Mouse (Mus musculus) intestine, embryonic 15.5 days (tissue): ENCODE measurements around the gene Dusp5. TPM values are rescaled to one million over a fixed set of nuclear protein-coding genes. Genes with fewer than 3 reads are reported as not detected.

Source experiments
- ATAC-seq: fragments of 200-750 bp; cut with Nextera tagmentation; 2 replicates; pipeline ENCODE4 v1.8.0; 2017; ENCODE audit warnings: moderate TSS enrichment, moderate library complexity
- H3K27ac ChIP-seq: fragments of 300-500 bp; sonication (generic); 2 replicates; pipeline ENCODE4 v1.5.1; 2015; ENCODE audit warnings: mild to moderate bottlenecking, inconsistent platforms
- H3K27me3 ChIP-seq: fragments of 300-500 bp; sonication (generic); replicated peaks from 2 replicates; pipeline ENCODE4 v1.6.1; 2015; ENCODE audit warnings: inconsistent platforms
- H3K36me3 ChIP-seq: fragments of 300-500 bp; sonication (generic); 2 replicates; pipeline ENCODE4 v1.6.1; 2015; ENCODE audit warnings: inconsistent platforms
- H3K4me1 ChIP-seq: fragments of 300-500 bp; sonication (generic); replicated peaks from 2 replicates; pipeline ENCODE4 v1.6.1; 2015; ENCODE audit warnings: inconsistent platforms
- H3K4me2 ChIP-seq: fragments of 300-500 bp; sonication (generic); replicated peaks from 2 replicates; pipeline ENCODE4 v1.6.1; 2015; ENCODE audit warnings: mild to moderate bottlenecking, inconsistent platforms
- H3K4me3 ChIP-seq: fragments of 300-500 bp; sonication (generic); replicated peaks from 2 replicates; pipeline ENCODE4 v1.5.1; 2015; ENCODE audit warnings: inconsistent platforms
- H3K9ac ChIP-seq: fragments of 300-500 bp; sonication (generic); 2 replicates; pipeline ENCODE4 v1.6.1; 2015; ENCODE audit warnings: inconsistent platforms
- H3K9me3 ChIP-seq: fragments of 300-500 bp; sonication (generic); 2 replicates; pipeline ENCODE4 v1.6.1; 2016; ENCODE audit warnings: inconsistent platforms
- WGBS: fragments of 180-500 bp; shearing (Covaris S2); methylation state at CpG from one replicate; pipeline ENCODE4 v1.1.7; 2015; 5-methylcytosine and 5-hydroxymethylcytosine counted together
- polyA plus RNA-seq: library from polyadenylated mRNA; unstranded; fragments of >200 nt; fragmentation: Nextera tagmentation; extraction: Ambion mirVana; gene quantifications from 2 replicates; pipeline ENCODE4 v1.2.1, GENCODE M21; 2015

The Dusp5 gene
- polyA plus RNA-seq: 8.7 and 9.0 TPM in 2 replicates

GRCm38 (mm10) chr19:53528752-53529454 lies at the start of gene Dusp5:
TSS of gene Dusp5 (plus strand) at chr19:53529109.
- Histone ChIP-seq H3K27ac (peak within 1 kb of the TSS; percentile 70), H3K9me3 (no peaks in the 10 kb centered on the region), H3K9ac (peak within 1 kb of the TSS; percentile 76), H3K4me2 (peak within 1 kb of the TSS; percentile 92), H3K36me3 (no peaks in the 10 kb centered on the region), H3K4me1 (peaks cover 21% of the 10 kb centered on the region), H3K27me3 (0 out of 2 replicates have a peak, but pooled peaks cover 3% of the 10 kb centered on the region), H3K4me3 (peak within 1 kb of the TSS; percentile 72)
- 0% methylated on average over 77 of the region's 84 CpGs for WGBS
- peak; percentile 97 for ATAC-seq

GRCm38 (mm10) chr19:53479590-53479989 lies 49.3 kb upstream of the Dusp5 start:
- Histone ChIP-seq H3K4me3 (no peak overlapping the region), H3K9me3 (no peaks in the 10 kb centered on the region), H3K4me2 (no peak overlapping the region), H3K9ac (no peak overlapping the region), H3K27me3 (no peaks in the 10 kb centered on the region), H3K27ac (no peak overlapping the region), H3K36me3 (no peaks in the 10 kb centered on the region), H3K4me1 (0 out of 2 replicates have a peak, but pooled peaks cover 4% of the 10 kb centered on the region)
- ATAC-seq: no peak
- WGBS: 69% methylated on average over 8 of the region's 8 CpGs

DNA sequence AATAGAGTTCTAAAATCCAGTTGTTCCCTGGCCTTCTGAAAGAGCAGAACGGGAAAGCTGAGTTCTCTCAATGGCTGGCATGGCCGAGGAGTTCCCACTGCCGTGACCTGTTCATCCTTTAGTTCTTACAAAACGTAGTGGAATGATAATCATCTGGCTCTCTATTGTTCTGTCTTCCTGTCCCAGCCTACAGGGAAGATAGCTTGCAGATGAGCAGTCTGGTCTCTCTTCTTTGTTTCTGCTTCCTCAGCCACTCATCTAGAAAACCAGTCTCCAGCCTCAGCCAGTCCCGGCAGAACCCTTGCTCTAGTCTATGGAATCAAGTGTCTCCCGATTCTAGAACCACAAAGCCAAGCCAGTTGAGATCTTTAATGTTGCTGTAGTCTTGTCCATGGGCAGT lies 46.8 kb upstream of the Dusp5 start:
- H3K4me2 ChIP-seq: no peak overlapping the region
- no peaks in the 10 kb centered on the region for H3K27me3 ChIP-seq
- H3K9me3 ChIP-seq: no peaks in the 10 kb centered on the region
- H3K4me1 ChIP-seq: 0 out of 2 replicates have a peak, but pooled peaks cover 4% of the 10 kb centered on the region
- no peak for ATAC-seq
- H3K36me3 ChIP-seq: no peaks in the 10 kb centered on the region
- no peak overlapping the region for H3K27ac ChIP-seq
- 73% methylated on average over 6 of the region's 6 CpGs for WGBS
- H3K4me3 ChIP-seq: no peak overlapping the region
- no peak overlapping the region for H3K9ac ChIP-seq

DNA sequence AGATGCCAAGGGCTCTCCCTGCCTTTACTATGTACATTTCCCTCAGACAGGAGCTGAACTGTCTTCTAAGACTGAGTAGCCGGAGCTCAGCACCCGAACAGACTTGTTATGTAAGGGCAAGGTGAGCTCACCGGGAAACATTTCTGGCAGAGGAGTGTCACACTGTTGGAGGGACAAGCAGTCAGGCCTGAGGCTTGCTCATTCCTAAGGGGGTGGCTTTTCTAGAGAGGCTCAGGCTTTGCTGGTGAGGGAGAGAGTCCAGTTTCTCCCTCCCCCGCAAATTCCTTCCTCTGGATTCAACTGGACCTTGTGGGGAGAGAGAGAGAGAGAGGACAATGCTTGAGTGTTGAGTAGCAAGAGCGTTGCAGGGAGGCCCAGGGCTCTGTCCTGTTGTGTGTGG lies 46.4 kb upstream of the Dusp5 start:
- WGBS: 88% methylated on average over 5 of the region's 5 CpGs
- Histone ChIP-seq H3K4me2 (no peak overlapping the region), H3K36me3 (no peaks in the 10 kb centered on the region), H3K9me3 (no peaks in the 10 kb centered on the region), H3K27me3 (no peaks in the 10 kb centered on the region), H3K9ac (no peak overlapping the region), H3K4me1 (0 out of 2 replicates have a peak, but pooled peaks cover 4% of the 10 kb centered on the region), H3K27ac (no peak overlapping the region), H3K4me3 (no peak overlapping the region)
- no peak for ATAC-seq

DNA sequence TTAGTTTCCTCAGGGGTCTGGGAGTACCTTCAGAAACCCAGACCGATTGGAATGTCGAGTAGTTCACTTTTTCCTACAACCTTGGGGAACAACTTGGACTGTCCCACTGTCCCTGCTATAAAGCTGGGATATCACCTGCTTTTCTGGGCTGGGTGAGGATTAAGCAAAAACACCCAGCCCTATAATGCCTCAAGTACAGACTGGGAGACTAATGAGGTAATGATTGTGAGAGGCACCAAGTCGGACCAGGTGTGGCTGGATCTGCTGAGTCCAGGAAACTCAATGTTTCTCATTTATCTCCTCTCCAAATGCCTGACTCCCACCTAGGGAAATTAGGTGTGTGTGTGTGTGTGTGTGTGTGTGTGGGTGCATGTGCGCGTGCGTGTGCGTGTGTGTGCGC lies 44.9 kb upstream of the Dusp5 start:
- ATAC-seq: peak; percentile 70
- Histone ChIP-seq H3K4me2 (no peak overlapping the region), H3K4me1 (0 out of 2 replicates have a peak, but pooled peaks cover 4% of the 10 kb centered on the region), H3K9ac (no peak overlapping the region), H3K27me3 (no peaks in the 10 kb centered on the region), H3K9me3 (no peaks in the 10 kb centered on the region), H3K4me3 (no peak overlapping the region), H3K36me3 (no peaks in the 10 kb centered on the region), H3K27ac (no peak overlapping the region)
- WGBS: 82% methylated on average over 8 of the region's 8 CpGs

DNA sequence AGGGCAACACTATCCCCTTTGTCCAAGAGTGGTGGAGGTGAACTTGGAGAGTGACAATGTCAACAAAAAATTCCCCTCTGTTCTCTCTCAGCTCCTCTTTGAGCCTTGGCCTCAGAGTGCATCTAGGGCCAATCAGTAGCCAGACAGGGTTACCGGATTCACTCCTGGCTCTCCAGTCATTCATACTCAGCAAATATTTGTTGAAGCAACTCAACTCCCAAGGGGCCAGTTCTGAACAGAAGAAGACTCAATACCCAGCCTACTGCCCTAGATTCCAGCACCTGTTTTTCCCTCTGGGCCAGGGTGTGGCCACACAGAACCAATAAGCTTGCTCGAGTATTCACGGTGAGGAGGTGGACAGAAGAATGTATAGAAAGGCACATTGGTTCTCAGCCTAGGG lies 44.0 kb upstream of the Dusp5 start:
- 61% methylated on average over 3 of the region's 3 CpGs for WGBS
- H3K4me1 ChIP-seq: 0 out of 2 replicates have a peak, but pooled peaks cover 4% of the 10 kb centered on the region
- H3K36me3 ChIP-seq: no peaks in the 10 kb centered on the region
- peak; percentile 14; the same call in 1 of the 2 replicates for ATAC-seq
- H3K4me2 ChIP-seq: no peak overlapping the region
- no peaks in the 10 kb centered on the region for H3K27me3 ChIP-seq
- H3K9me3 ChIP-seq: no peaks in the 10 kb centered on the region
- H3K9ac ChIP-seq: no peak overlapping the region
- no peak overlapping the region for H3K4me3 ChIP-seq
- H3K27ac ChIP-seq: no peak overlapping the region

- no peak overlapping the region for H3K27ac ChIP-seq
- H3K27me3 ChIP-seq: no peaks in the 10 kb centered on the region
- no peak overlapping the region for H3K4me2 ChIP-seq
- H3K4me3 ChIP-seq: no peak overlapping the region
- no peaks in the 10 kb centered on the region for H3K4me1 ChIP-seq
- ATAC-seq: no peak
- WGBS: 83% methylated on average over 12 of the region's 12 CpGs
- H3K9ac ChIP-seq: no peak overlapping the region
- no peaks in the 10 kb centered on the region for H3K36me3 ChIP-seq
- H3K9me3 ChIP-seq: no peaks in the 10 kb centered on the region
Observed at GRCm38 (mm10) chr19:53489187-53489586, 39.7 kb upstream of the Dusp5 start.

DNA sequence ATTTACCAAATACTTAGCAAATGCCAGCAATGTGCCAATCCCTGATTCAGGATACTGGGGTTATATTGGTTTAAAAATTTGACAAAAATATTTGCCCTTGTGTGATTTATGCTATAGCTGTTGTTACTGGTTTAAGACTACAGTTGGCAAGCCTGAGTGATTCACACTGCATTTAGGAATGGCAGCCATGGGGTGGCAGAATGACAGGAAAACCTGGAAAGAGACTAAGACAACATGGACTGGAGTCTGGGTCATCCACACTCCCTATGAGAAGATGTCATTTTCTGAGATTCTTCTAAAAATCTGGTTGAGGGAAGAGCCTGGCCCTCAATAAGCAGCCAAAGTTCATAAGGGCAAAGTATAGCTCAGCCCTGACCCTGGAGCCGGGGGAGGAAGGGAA lies 39.0 kb upstream of the Dusp5 start:
- Histone ChIP-seq H3K9ac (no peak overlapping the region), H3K9me3 (no peaks in the 10 kb centered on the region), H3K36me3 (no peaks in the 10 kb centered on the region), H3K27me3 (no peaks in the 10 kb centered on the region), H3K4me2 (no peak overlapping the region), H3K27ac (no peak overlapping the region), H3K4me3 (no peak overlapping the region), H3K4me1 (no peaks in the 10 kb centered on the region)
- 81% methylated on average over 1 of the region's 1 CpGs for WGBS
- no peak for ATAC-seq

DNA sequence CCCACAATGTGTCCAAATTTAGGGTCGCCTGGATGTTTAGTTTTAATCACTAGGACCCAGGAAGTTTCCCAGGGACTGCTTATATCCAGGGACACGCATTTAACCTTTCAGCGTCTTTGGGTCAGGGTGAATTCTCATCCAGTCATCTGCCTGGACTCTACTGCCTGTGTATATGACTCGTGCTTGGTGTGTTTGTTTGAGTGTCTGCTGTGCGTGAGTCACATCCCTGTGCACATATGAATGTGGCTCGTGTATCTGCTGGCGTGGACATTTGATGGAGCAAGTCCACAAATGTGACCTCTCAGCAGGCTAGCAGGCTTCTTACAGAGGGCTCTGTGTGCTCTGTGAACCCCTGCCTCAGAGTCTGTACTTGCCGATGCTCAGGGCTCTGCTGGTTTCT lies 38.0 kb upstream of the Dusp5 start:
- no peak overlapping the region for H3K4me2 ChIP-seq
- 69% methylated on average over 8 of the region's 8 CpGs for WGBS
- H3K4me1 ChIP-seq: no peaks in the 10 kb centered on the region
- H3K9me3 ChIP-seq: no peaks in the 10 kb centered on the region
- H3K4me3 ChIP-seq: no peak overlapping the region
- H3K36me3 ChIP-seq: no peaks in the 10 kb centered on the region
- H3K27ac ChIP-seq: no peak overlapping the region
- no peaks in the 10 kb centered on the region for H3K27me3 ChIP-seq
- ATAC-seq: no peak
- H3K9ac ChIP-seq: no peak overlapping the region

GRCm38 (mm10) chr19:53492528-53492927 lies 36.4 kb upstream of the Dusp5 start:
- H3K4me3 ChIP-seq: no peak overlapping the region
- no peak overlapping the region for H3K9ac ChIP-seq
- H3K27ac ChIP-seq: no peak overlapping the region
- no peaks in the 10 kb centered on the region for H3K9me3 ChIP-seq
- H3K4me2 ChIP-seq: no peak overlapping the region
- H3K27me3 ChIP-seq: no peaks in the 10 kb centered on the region
- 73% methylated on average over 4 of the region's 4 CpGs for WGBS
- ATAC-seq: no peak
- H3K4me1 ChIP-seq: no peaks in the 10 kb centered on the region
- no peaks in the 10 kb centered on the region for H3K36me3 ChIP-seq

DNA sequence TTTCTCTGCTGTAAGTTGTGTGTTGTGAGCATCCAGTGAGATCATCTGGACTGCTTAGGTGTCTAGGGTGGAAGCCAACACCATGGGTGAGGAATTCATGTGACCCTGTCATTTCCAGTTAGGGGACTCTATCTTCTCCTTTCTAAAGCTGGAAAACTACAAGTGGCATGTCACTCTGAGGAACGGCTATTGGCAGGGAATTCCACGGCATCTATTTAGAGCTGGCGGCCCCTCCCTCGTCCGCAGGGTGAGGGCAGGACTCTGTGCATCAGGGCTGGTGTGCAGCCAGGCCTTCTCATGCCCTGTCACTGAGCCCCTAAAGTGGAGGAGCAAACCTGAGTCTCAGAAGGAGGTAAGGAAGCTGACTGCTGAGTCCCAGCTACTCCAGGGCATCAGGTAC lies 35.0 kb upstream of the Dusp5 start:
- H3K4me2 ChIP-seq: no peak overlapping the region
- H3K36me3 ChIP-seq: no peaks in the 10 kb centered on the region
- no peak overlapping the region for H3K27ac ChIP-seq
- no peak overlapping the region for H3K4me3 ChIP-seq
- no peak overlapping the region for H3K9ac ChIP-seq
- WGBS: 67% methylated on average over 5 of the region's 5 CpGs
- no peaks in the 10 kb centered on the region for H3K4me1 ChIP-seq
- H3K9me3 ChIP-seq: no peaks in the 10 kb centered on the region
- no peak for ATAC-seq
- H3K27me3 ChIP-seq: no peaks in the 10 kb centered on the region

GRCm38 (mm10) chr19:53497910-53498309 lies 31.0 kb upstream of the Dusp5 start:
- Histone ChIP-seq H3K9me3 (no peaks in the 10 kb centered on the region), H3K27me3 (no peaks in the 10 kb centered on the region), H3K36me3 (no peaks in the 10 kb centered on the region), H3K27ac (no peak overlapping the region), H3K4me2 (no peak overlapping the region), H3K9ac (no peak overlapping the region), H3K4me3 (no peak overlapping the region), H3K4me1 (0 out of 2 replicates have a peak, but pooled peaks cover 6% of the 10 kb centered on the region)
- 77% methylated on average over 3 of the region's 3 CpGs for WGBS
- no peak for ATAC-seq

DNA sequence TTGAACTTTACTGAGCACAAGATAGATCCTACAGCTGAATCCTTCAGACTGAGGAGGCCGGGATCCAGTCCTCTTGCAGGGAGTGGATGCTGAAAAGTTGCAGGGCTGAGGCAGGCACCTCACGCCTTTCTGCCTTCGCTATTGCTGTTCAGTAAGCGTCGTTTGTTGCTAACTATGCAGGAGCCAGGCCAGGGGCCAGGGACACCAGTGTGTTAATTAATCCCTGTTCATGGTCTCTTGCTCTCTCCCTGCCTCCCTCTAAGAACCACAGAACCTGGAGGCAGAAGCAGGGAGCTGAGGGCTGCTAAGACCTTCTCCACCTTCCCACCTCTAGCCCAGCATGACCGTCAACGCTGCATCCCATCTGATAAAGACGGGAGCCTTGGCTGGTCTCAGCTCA lies 29.9 kb upstream of the Dusp5 start:
- 89% methylated on average over 8 of the region's 8 CpGs for WGBS
- Histone ChIP-seq H3K9ac (no peak overlapping the region), H3K4me3 (no peak overlapping the region), H3K4me1 (0 out of 2 replicates have a peak, but pooled peaks cover 6% of the 10 kb centered on the region), H3K4me2 (no peak overlapping the region), H3K27ac (no peak overlapping the region), H3K36me3 (no peaks in the 10 kb centered on the region), H3K27me3 (no peaks in the 10 kb centered on the region), H3K9me3 (no peaks in the 10 kb centered on the region)
- ATAC-seq: no peak; the same call in 1 of the 2 replicates
